Mouse (Mus musculus): ENCODE measurements at regions not wholly inside any gene's neighbourhood (a gene's known extent, or its start where the extent isn't known, plus 50 kb on each side); places are given as distances from the start of the nearest gene placed in this dataset.

DNA sequence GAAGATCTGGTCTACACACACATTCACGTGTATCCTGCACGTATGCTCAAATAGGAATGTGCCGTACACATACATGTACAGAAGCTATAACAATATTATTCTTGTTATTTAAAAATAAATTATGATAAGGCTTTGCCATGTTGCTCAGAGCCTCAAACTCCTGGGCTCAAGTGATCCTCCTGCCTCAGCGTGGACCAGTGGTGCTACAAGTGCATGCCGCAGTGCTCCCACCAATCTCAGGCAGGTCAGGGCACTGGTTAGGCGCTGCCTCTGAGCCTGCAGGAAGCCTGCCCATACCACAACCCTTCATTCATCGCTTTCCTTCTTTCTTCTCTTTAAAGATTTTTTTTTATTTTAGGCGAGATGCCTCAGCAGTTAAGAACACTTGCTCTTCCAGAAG, 63.3 kb upstream of the Hdhd5 start:
- no peak overlapping the region for H3K9ac ChIP-seq (replicated peaks; ENCODE audit: low read length)
- peaks cover 20% of the 10 kb centered on the region for H3K4me1 ChIP-seq (ENCODE audit: insufficient read depth, low read length)
- H3K4me2 ChIP-seq (replicated peaks; ENCODE audit: low read depth, low read length) = no peak overlapping the region
- H3K4me3 ChIP-seq (ENCODE audit: low read length) = no peak overlapping the region
- no peaks in the 10 kb centered on the region for H3K27me3 ChIP-seq (ENCODE audit: insufficient read depth, low read length)
- H3K27ac ChIP-seq (ENCODE audit: low read length) = no peak overlapping the region
- no peaks in the 10 kb centered on the region for H3K36me3 ChIP-seq (ENCODE audit: insufficient read depth, low read length)
- no peak for ATAC-seq (ENCODE audit: low FRiP score, low TSS enrichment)
- no peaks in the 10 kb centered on the region for H3K9me3 ChIP-seq (ENCODE audit: low read length)
- 93% methylated on average over 8 of the region's 8 CpGs for WGBS

DNA sequence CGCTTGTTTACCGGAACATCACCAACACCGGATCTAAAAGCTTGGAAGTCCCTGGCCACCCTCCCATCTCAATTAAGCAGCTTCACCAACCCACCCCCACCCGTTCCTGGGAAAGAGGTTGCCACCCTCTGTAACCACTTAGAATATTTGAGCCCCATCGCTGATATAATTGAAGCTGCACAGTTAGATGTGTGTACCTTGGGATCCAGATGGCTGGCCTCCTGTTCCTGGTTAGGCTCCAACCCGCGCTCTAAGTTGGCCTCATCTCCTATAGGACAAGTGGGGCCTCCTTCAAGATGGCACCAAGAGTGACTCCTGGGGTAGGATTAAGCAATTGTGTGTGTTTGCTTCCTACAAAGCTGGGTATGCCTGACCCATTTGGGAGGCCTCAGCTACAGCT, 61.6 kb upstream of the Hdhd5 start:
- Histone ChIP-seq H3K4me3 (ENCODE audit: low read length) (no peak overlapping the region), H3K27me3 (ENCODE audit: insufficient read depth, low read length) (no peaks in the 10 kb centered on the region), H3K4me1 (ENCODE audit: insufficient read depth, low read length) (peaks cover 20% of the 10 kb centered on the region), H3K4me2 (replicated peaks; ENCODE audit: low read depth, low read length) (peak overlapping the region; percentile 30; the same call in 1 of the 2 replicates), H3K9ac (replicated peaks; ENCODE audit: low read length) (no peak overlapping the region; the same call in 1 of the 2 replicates), H3K36me3 (ENCODE audit: insufficient read depth, low read length) (no peaks in the 10 kb centered on the region), H3K9me3 (ENCODE audit: low read length) (no peaks in the 10 kb centered on the region), H3K27ac (ENCODE audit: low read length) (peak overlapping the region; percentile 83)
- 30% methylated on average over 7 of the region's 7 CpGs for WGBS
- ATAC-seq (ENCODE audit: low FRiP score, low TSS enrichment) = 0 out of 2 replicates have a peak, but pooled peaks have one; percentile 2

DNA sequence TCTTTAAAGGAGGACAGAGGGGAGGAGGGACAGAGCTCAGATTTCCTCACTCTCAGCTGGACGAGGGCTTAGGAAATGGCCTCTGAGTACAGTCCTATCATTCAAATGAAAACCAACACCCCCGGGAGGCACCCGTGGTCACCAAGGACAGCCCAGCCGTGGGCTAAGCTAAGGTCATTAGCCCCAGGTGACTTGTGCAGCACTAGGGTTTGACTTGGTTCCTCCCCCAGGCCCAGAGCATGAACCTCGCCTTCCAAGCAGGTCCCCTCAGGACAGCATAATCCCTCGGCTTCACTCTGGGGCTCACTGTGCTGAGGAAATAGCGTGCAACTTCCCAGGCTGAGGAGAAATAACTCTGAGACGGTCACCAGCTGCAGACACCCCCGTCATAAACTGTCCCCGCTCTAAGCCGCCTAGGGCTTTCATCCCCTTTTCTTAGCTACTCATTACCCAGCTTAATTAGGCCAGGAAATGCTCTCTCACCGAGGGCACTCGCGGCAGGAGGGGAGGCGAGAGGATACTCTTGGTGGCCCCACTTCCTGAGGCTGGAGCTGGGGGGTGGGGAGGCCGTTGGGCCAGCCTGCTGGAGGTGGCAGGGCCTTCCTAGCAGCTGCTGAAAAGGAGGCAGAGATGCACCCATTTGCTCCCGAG, 61.0 kb upstream of the Hdhd5 start:
- peak overlapping the region; percentile 83 for H3K27ac ChIP-seq (ENCODE audit: low read length)
- H3K9me3 ChIP-seq (ENCODE audit: low read length) = no peaks in the 10 kb centered on the region
- 2% methylated on average over 17 of the region's 17 CpGs for WGBS
- ATAC-seq (ENCODE audit: low FRiP score, low TSS enrichment) = peak; percentile 91
- H3K9ac ChIP-seq (replicated peaks; ENCODE audit: low read length) = peak overlapping the region; percentile 29; the same call in 1 of the 2 replicates
- peak overlapping the region; percentile 30 for H3K4me2 ChIP-seq (replicated peaks; ENCODE audit: low read depth, low read length)
- no peaks in the 10 kb centered on the region for H3K27me3 ChIP-seq (ENCODE audit: insufficient read depth, low read length)
- peak overlapping the region; percentile 5; the same call in 1 of the 2 replicates for H3K4me3 ChIP-seq (ENCODE audit: low read length)
- H3K4me1 ChIP-seq (ENCODE audit: insufficient read depth, low read length) = peaks cover 20% of the 10 kb centered on the region
- no peaks in the 10 kb centered on the region for H3K36me3 ChIP-seq (ENCODE audit: insufficient read depth, low read length)

DNA sequence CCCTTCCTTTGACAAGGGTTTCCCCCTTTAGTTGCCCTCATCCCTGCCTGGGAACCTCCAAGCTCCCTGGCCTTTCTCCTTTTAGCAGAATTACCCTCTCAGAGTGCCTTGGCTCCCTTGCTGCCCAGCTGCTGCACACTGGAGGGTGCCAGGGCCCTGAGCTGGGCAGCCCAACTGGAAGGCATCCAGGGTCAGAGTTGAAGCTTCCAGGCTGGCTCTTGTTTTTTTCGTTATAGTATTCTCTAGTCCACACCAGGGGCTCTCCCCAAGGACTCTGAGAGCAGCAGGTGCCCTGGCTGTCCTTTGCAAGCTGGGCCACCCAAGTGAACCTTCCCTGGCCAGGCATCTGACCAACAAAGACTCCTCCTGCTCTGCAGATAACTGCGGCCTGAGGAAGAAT, 59.1 kb upstream of the Hdhd5 start:
- no peak for ATAC-seq (ENCODE audit: low FRiP score, low TSS enrichment)
- H3K27ac ChIP-seq (ENCODE audit: low read length) = no peak overlapping the region
- peaks cover 27% of the 10 kb centered on the region for H3K4me1 ChIP-seq (ENCODE audit: insufficient read depth, low read length)
- no peaks in the 10 kb centered on the region for H3K36me3 ChIP-seq (ENCODE audit: insufficient read depth, low read length)
- no peaks in the 10 kb centered on the region for H3K9me3 ChIP-seq (ENCODE audit: low read length)
- H3K9ac ChIP-seq (replicated peaks; ENCODE audit: low read length) = no peak overlapping the region
- no peak overlapping the region for H3K4me3 ChIP-seq (ENCODE audit: low read length)
- 66% methylated on average over 2 of the region's 2 CpGs for WGBS
- H3K4me2 ChIP-seq (replicated peaks; ENCODE audit: low read depth, low read length) = no peak overlapping the region
- no peaks in the 10 kb centered on the region for H3K27me3 ChIP-seq (ENCODE audit: insufficient read depth, low read length)

DNA sequence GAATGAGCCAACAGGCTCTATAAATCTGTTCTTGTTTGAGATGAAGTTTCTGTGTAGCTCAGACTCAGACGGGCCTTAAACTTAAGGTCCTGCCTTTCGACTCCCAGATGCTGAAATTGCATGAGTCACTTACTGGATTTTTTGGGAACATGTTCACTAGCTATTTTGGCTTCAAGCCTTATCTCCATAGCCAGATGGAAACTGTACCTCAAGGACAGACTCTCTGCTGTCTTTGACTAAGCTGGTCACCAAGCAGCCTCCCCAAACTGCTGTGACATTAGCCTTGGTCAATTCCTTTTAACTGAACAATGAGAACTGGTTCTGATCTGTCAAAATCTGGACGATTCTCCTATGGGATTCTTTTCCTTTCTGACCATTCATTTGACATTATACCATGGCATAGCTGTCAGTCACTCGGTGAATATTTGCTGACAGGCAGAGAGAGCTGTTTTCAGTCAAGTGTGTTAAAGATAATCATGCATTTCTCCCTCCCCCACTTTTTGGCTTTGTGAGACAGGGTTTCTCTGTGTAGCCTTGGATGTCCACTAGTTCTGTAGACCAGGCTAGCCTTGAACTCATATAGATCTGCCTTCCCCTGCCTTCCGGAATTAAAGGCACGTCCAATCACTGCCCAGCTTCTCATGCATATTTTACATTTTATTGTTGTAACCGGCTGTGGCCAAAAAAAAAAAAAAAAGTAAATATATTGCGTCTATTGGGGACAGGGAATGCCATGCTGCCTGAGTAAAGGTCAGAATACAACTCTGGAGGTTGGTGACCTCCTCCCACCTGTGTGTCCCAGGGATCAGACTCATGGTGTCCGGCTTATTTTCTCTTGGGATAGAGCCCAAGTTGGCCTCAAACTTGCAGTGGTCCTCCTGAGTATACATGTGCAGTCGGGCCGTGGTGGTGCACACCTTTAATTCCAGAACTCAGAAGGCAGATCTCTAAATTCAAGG, 57.9 kb upstream of the Hdhd5 start:
- ATAC-seq (ENCODE audit: low FRiP score, low TSS enrichment) = no peak
- no peak overlapping the region for H3K9ac ChIP-seq (replicated peaks; ENCODE audit: low read length)
- H3K9me3 ChIP-seq (ENCODE audit: low read length) = no peaks in the 10 kb centered on the region
- H3K4me2 ChIP-seq (replicated peaks; ENCODE audit: low read depth, low read length) = no peak overlapping the region
- H3K27me3 ChIP-seq (ENCODE audit: insufficient read depth, low read length) = no peaks in the 10 kb centered on the region
- H3K27ac ChIP-seq (ENCODE audit: low read length) = no peak overlapping the region
- no peaks in the 10 kb centered on the region for H3K36me3 ChIP-seq (ENCODE audit: insufficient read depth, low read length)
- no peak overlapping the region for H3K4me3 ChIP-seq (ENCODE audit: low read length)
- WGBS = 79% methylated on average over 11 of the region's 11 CpGs
- H3K4me1 ChIP-seq (ENCODE audit: insufficient read depth, low read length) = peaks cover 29% of the 10 kb centered on the region

DNA sequence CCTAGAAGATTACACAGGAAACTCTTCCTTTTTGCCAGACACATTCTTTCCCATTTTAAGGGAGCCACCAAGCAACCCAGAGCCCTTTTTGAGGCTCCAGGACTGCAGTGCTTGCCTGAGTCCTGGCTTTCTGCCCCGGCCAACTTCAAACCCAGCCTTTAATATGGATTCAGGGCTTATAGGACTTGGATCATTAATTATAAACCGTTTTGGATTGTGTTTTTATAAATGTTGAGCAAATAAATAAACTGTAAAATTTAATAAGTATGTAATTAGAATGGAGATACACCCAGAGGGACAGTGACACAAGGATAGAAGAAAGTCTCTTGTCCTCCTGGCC, 54.8 kb upstream of the Hdhd5 start:
- ATAC-seq (ENCODE audit: low FRiP score, low TSS enrichment) = no peak
- Histone ChIP-seq H3K9ac (replicated peaks; ENCODE audit: low read length) (no peak overlapping the region), H3K4me3 (ENCODE audit: low read length) (no peak overlapping the region), H3K9me3 (ENCODE audit: low read length) (no peaks in the 10 kb centered on the region), H3K27me3 (ENCODE audit: insufficient read depth, low read length) (no peaks in the 10 kb centered on the region), H3K27ac (ENCODE audit: low read length) (no peak overlapping the region), H3K4me1 (ENCODE audit: insufficient read depth, low read length) (peaks cover 10% of the 10 kb centered on the region), H3K36me3 (ENCODE audit: insufficient read depth, low read length) (no peaks in the 10 kb centered on the region), H3K4me2 (replicated peaks; ENCODE audit: low read depth, low read length) (no peak overlapping the region)
- WGBS = 32% methylated on average over 2 of the region's 2 CpGs

DNA sequence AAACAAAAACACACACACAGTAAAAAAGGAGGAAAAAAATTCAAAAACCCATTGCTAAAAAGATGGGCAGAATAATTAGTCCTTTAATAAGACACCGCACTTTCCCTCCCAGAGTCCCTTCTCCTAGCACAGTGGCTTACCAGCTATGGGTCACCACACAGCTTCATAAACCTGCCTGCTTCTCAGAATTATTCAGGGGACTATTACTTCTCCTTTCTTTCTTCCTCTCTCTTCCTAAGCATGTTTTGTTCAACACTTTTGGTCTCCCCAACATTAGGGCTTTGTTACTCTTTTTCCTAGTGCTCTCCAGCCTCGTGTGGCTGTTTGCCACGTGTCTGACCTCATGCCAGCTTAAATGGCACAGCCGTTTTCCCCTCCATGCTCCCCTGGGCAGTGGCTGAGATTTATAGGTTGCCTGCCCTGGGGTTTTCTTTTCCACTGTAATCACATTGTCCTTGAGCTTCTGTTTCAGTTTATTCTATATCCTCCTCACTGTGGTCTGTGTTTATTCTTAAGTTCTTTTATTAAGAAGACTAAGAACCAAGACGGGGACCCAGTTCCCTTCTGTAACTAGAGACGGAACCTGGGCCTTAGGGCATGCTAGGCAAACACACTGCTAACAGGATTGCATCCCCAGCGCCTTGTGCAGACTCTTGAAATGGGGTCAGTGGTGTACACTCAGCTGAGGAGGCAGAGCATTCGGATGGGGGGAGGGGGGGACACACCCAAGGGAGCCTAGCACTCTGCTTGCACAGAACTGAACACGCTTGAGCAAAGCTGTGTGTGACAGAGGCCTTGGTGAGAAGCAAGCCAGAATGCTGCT, 54.2 kb upstream of the Hdhd5 start:
- no peaks in the 10 kb centered on the region for H3K36me3 ChIP-seq (ENCODE audit: insufficient read depth, low read length)
- H3K4me2 ChIP-seq (replicated peaks; ENCODE audit: low read depth, low read length) = no peak overlapping the region
- 23% methylated on average over 9 of the region's 9 CpGs for WGBS
- peak overlapping the region; percentile 41; the same call in 1 of the 2 replicates for H3K27ac ChIP-seq (ENCODE audit: low read length)
- H3K27me3 ChIP-seq (ENCODE audit: insufficient read depth, low read length) = no peaks in the 10 kb centered on the region
- H3K4me1 ChIP-seq (ENCODE audit: insufficient read depth, low read length) = peaks cover 14% of the 10 kb centered on the region
- ATAC-seq (ENCODE audit: low FRiP score, low TSS enrichment) = peak; percentile 90
- no peaks in the 10 kb centered on the region for H3K9me3 ChIP-seq (ENCODE audit: low read length)
- H3K9ac ChIP-seq (replicated peaks; ENCODE audit: low read length) = no peak overlapping the region
- H3K4me3 ChIP-seq (ENCODE audit: low read length) = no peak overlapping the region

DNA sequence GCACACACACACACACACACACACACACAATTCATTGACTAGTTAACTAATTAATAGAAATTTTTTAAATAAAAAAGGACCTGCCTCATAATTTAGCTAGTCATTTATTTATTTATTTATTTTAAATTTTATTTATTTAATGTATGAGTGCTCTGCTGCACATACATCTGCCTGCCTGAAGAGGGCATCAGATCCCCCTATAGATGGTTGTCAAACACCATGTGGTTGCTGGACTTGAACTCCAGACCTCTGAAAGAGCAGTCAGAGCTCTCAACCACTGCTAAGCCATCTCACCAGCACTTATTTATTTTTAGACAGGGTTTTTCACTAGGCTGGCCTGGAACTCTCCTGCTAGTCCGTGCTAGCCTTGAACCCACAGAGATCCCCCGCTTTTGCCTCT, 50.6 kb upstream of the Hdhd5 start:
- 93% methylated on average over 2 of the region's 2 CpGs for WGBS

More for the DNA sequence above, 50.6 kb upstream of the Hdhd5 start:
- Histone ChIP-seq H3K4me2 (replicated peaks; ENCODE audit: low read depth, low read length) (no peak overlapping the region), H3K9me3 (ENCODE audit: low read length) (no peaks in the 10 kb centered on the region), H3K27me3 (ENCODE audit: insufficient read depth, low read length) (no peaks in the 10 kb centered on the region; the same call in 1 of the 2 replicates), H3K4me1 (ENCODE audit: insufficient read depth, low read length) (peaks cover 28% of the 10 kb centered on the region), H3K36me3 (ENCODE audit: insufficient read depth, low read length) (no peaks in the 10 kb centered on the region), H3K4me3 (ENCODE audit: low read length) (no peak overlapping the region), H3K9ac (replicated peaks; ENCODE audit: low read length) (no peak overlapping the region), H3K27ac (ENCODE audit: low read length) (no peak overlapping the region)
- ATAC-seq (ENCODE audit: low FRiP score, low TSS enrichment) = no peak

All from kidney, embryonic 16.5 days (tissue).